Mouse (Mus musculus) heart, embryonic 11.5 days (tissue): ENCODE data around the gene B4galt3. TPM values are rescaled to one million over a fixed set of nuclear protein-coding genes. Genes with fewer than 3 reads are reported as not detected.

ENCODE experiments used
- ATAC-seq: fragments of 200-750 bp; cut with Nextera tagmentation; replicated peaks from 2 replicates; pipeline ENCODE4 v1.8.0; 2017; ENCODE audit warnings: moderate library complexity; ENCODE audit not compliant: insufficient number of reproducible peaks, low FRiP score, low TSS enrichment
- H3K27ac ChIP-seq: fragments of 300-500 bp; sonication (generic); 2 replicates; pipeline ENCODE4 v1.5.1; 2014; ENCODE audit warnings: mild to moderate bottlenecking, low read depth, low read length
- H3K27me3 ChIP-seq: fragments of 300-500 bp; sonication (generic); 2 replicates; pipeline ENCODE4 v1.6.1; 2014; ENCODE audit warnings: mild to moderate bottlenecking, low read length, mixed read lengths; ENCODE audit not compliant: control insufficient read depth, insufficient read depth
- H3K36me3 ChIP-seq: fragments of 300-500 bp; sonication (generic); 2 replicates; pipeline ENCODE4 v1.6.1; 2014; ENCODE audit warnings: mild to moderate bottlenecking, low read length, moderate library complexity, mixed read lengths; ENCODE audit not compliant: control insufficient read depth, insufficient read depth
- H3K4me1 ChIP-seq: fragments of 300-500 bp; sonication (generic); 2 replicates; pipeline ENCODE4 v1.6.1; 2014; ENCODE audit warnings: low read length; ENCODE audit not compliant: control insufficient read depth, insufficient read depth
- H3K4me2 ChIP-seq: fragments of 300-500 bp; sonication (generic); 2 replicates; pipeline ENCODE4 v1.6.1; 2014; ENCODE audit warnings: mild to moderate bottlenecking, moderate library complexity
- H3K4me3 ChIP-seq: fragments of 300-500 bp; sonication (generic); 2 replicates; pipeline ENCODE4 v1.5.1; 2014; ENCODE audit warnings: low read depth, low read length
- H3K9ac ChIP-seq: fragments of 300-500 bp; sonication (generic); 2 replicates; pipeline ENCODE4 v1.6.1; 2014; ENCODE audit warnings: mild to moderate bottlenecking, low read depth, low read length, moderate library complexity
- H3K9me3 ChIP-seq: fragments of 300-500 bp; sonication (generic); replicated peaks from 2 replicates; pipeline ENCODE4 v1.6.1; 2016; ENCODE audit warnings: low read length; ENCODE audit not compliant: control insufficient read depth
- WGBS: fragments of 180-500 bp; shearing (Covaris S2); extraction: QIAGEN DNeasy Blood & Tissue Kit; methylation state at CpG from one replicate; pipeline ENCODE4 v1.1.7; 2014; ENCODE audit not compliant: insufficient replicate concordance; 5-methylcytosine and 5-hydroxymethylcytosine counted together
- polyA plus RNA-seq: library from polyadenylated mRNA; unstranded; fragments of >200 nt; fragmentation: Nextera tagmentation; extraction: Ambion mirVana; gene quantifications from 2 replicates; pipeline ENCODE4 v1.2.1, GENCODE M21; 2014

The B4galt3 gene
- polyA plus RNA-seq, 1 experiment from 2014 or later: 49.4 TPM

DNA sequence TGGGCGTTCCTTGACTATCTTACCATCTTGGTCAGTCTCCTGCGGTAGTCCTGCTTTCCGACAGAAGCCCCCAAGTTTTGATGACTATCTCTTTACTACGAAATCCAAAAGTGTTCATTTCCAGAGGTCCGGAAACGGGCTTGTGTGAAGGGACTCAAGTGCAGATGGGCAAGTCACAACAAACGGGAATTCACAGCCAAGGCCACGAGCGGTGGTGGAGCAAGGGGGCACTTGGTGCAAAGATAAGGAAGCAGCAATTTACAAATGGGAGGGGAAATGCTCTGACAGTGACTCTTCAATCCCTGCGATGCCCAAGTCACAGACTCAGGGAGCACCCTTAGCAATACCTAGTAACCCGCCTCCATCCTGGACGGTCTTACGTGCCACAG, 22.7 kb upstream of the B4galt3 start:
- H3K27ac ChIP-seq: peak overlapping the region; percentile 92
- peak overlapping the region; percentile 81 for H3K4me2 ChIP-seq
- peak overlapping the region; percentile 84 for H3K4me3 ChIP-seq
- H3K36me3 ChIP-seq: peaks cover 6% of the 10 kb centered on the region; the same call in 1 of the 2 replicates
- H3K4me1 ChIP-seq: peaks cover 40% of the 10 kb centered on the region
- no peak for ATAC-seq
- peak overlapping the region; percentile 98 for H3K9ac ChIP-seq
- H3K27me3 ChIP-seq: 0 out of 2 replicates have a peak, but pooled peaks cover 3% of the 10 kb centered on the region
- 7% methylated on average over 13 of the region's 13 CpGs for WGBS
- H3K9me3 ChIP-seq: no peaks in the 10 kb centered on the region

DNA sequence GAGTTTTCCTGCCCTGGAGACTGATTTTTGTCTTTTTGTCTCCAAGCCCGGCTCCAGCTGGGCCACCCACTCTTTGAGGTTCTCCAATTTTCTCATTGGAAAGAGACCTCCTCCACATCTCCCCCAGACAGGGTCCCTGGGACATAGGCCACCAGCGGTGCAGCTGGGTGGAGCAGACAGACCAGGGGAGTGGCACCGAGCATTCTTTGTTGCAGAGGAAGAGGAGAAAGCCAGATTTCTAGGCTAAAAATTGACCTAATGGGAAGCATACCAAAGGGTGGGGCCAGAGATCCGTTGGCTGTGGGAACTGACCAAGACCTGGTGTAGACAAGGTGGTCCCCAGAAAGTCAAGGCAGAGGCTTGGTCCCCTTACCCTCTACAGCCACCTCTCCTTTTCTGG, 22.2 kb upstream of the B4galt3 start:
- peaks cover 41% of the 10 kb centered on the region for H3K4me1 ChIP-seq

DNA sequence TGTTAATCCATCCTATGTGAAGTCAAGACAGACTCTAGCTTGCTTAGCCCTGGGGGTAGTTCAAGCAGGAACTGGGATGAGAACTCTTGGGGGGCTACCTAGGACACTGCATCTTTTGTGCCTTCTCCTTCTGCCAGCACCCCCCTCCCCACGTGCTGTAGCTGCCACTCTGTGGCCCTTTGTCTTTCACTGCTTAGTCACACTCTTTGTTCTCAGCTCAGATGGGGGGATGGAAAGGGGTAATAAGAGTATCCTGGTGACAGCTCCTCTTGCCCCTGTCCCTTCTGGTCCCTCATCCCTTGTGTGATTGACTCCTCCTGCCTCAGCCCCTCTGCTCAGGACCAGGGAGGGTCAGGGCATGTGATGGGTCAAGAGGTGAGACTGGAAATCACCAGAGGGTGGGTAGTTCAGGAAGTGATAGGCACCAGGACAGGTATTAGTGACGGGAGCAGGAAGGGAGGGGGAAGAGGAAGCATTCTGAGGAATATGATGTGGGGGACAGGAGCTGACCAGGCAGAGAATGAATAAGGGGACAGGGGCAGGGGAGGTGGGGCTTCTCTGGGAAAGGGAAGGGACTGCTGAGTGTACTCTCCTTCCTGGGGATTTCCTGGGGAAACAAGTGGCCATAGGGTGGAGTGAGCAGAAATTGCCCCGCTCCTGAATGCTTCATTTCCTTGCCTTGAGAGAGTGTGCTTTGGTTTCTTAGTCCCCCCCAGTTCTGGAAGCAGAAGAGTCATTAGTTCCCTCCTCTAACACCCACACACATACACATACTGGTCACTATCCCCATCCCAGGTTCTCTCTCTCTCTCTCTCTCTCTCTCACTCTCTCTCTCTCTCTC, 21.5 kb upstream of the B4galt3 start:
- H3K9ac ChIP-seq: no peak overlapping the region
- peaks cover 41% of the 10 kb centered on the region for H3K4me1 ChIP-seq
- WGBS: 27% methylated on average over 3 of the region's 3 CpGs
- peaks cover 6% of the 10 kb centered on the region; the same call in 1 of the 2 replicates for H3K36me3 ChIP-seq
- H3K27ac ChIP-seq: peak overlapping the region; percentile 92; the same call in 1 of the 2 replicates
- 0 out of 2 replicates have a peak, but pooled peaks cover 3% of the 10 kb centered on the region for H3K27me3 ChIP-seq
- no peaks in the 10 kb centered on the region for H3K9me3 ChIP-seq
- peak overlapping the region; percentile 81; the same call in 1 of the 2 replicates for H3K4me2 ChIP-seq
- ATAC-seq: no peak
- H3K4me3 ChIP-seq: no peak overlapping the region

More for the DNA sequence above, 22.2 kb upstream of the B4galt3 start:
- Histone ChIP-seq H3K36me3 (peaks cover 6% of the 10 kb centered on the region; the same call in 1 of the 2 replicates), H3K4me3 (peak overlapping the region; percentile 84; the same call in 1 of the 2 replicates), H3K9ac (peak overlapping the region; percentile 98; the same call in 1 of the 2 replicates), H3K4me2 (peak overlapping the region; percentile 81), H3K27me3 (0 out of 2 replicates have a peak, but pooled peaks cover 3% of the 10 kb centered on the region), H3K9me3 (no peaks in the 10 kb centered on the region), H3K27ac (peak overlapping the region; percentile 92)
- 24% methylated on average over 4 of the region's 4 CpGs for WGBS
- no peak for ATAC-seq

DNA sequence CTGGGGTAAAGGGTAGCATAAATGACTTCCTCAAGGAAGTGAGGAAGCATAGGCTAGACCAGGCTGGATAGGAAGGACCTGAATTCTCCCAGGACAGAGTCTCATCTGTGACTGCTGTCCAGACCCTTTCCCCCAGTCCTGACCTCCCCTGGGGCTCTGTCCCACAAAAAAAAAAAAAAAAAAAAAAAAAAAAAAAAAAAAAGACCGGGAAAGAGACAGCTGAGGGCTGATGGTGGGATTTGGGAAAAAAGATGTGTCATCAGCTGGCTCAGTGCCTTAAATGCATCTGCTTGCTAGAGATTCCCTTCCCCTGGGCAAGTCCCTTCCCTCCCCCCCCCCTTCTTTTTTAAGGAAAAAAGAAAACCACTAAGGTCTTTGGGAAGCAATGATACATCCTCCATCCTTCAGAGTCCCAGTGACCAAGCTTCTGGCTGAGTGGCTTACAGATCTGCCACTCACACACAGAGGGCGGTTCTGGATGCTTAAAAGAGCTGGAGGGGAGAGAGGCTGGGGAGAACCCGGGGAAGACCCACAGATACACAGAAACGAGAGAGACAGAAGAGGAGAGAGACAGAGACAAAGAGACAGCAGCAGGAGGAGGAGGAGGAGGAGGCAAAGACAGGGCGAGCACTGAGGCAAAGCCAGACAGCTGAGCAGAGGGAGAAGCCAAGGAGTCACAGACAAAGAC, 20.1 kb upstream of the B4galt3 start, which contains the start of gene Adamts4:
Adamts4 (plus strand) TSS at position 509 of the 688 bp plus-strand sequence.
- H3K4me2 ChIP-seq: peak within 1 kb of the TSS; percentile 51
- peak within 1 kb of the TSS; percentile 92; the same call in 1 of the 2 replicates for H3K27ac ChIP-seq
- H3K36me3 ChIP-seq: peaks cover under 1% of the 10 kb centered on the region; the same call in 1 of the 2 replicates
- peak within 1 kb of the TSS; percentile 32 for H3K4me3 ChIP-seq
- 0 out of 2 replicates have a peak, but pooled peaks cover 3% of the 10 kb centered on the region for H3K27me3 ChIP-seq
- peaks cover 41% of the 10 kb centered on the region for H3K4me1 ChIP-seq
- ATAC-seq: no peak
- H3K9ac ChIP-seq: peak within 1 kb of the TSS; percentile 34; the same call in 1 of the 2 replicates
- no peaks in the 10 kb centered on the region for H3K9me3 ChIP-seq
- WGBS: 22% methylated on average over 5 of the region's 5 CpGs

- no peaks in the 10 kb centered on the region for H3K36me3 ChIP-seq
- H3K4me1 ChIP-seq: peaks cover 35% of the 10 kb centered on the region
- 0 out of 2 replicates have a peak, but pooled peaks cover 3% of the 10 kb centered on the region for H3K27me3 ChIP-seq
- 17% methylated on average over 26 of the region's 26 CpGs for WGBS
- no peaks in the 10 kb centered on the region for H3K9me3 ChIP-seq
- peak within 1 kb of the TSS; percentile 50 for H3K9ac ChIP-seq
- no peak for ATAC-seq
- H3K4me3 ChIP-seq: peak within 1 kb of the TSS; percentile 32
- H3K27ac ChIP-seq: peak within 1 kb of the TSS; percentile 15; the same call in 1 of the 2 replicates
- peak within 1 kb of the TSS; percentile 51 for H3K4me2 ChIP-seq
These were observed 19.2 kb upstream of the B4galt3 start, which contains the start of gene Ndufs2 for GRCm38 (mm10) chr1:171250680-171251593. Gene Ndufs2, minus strand, starts transcription at chr1:171251388.

DNA sequence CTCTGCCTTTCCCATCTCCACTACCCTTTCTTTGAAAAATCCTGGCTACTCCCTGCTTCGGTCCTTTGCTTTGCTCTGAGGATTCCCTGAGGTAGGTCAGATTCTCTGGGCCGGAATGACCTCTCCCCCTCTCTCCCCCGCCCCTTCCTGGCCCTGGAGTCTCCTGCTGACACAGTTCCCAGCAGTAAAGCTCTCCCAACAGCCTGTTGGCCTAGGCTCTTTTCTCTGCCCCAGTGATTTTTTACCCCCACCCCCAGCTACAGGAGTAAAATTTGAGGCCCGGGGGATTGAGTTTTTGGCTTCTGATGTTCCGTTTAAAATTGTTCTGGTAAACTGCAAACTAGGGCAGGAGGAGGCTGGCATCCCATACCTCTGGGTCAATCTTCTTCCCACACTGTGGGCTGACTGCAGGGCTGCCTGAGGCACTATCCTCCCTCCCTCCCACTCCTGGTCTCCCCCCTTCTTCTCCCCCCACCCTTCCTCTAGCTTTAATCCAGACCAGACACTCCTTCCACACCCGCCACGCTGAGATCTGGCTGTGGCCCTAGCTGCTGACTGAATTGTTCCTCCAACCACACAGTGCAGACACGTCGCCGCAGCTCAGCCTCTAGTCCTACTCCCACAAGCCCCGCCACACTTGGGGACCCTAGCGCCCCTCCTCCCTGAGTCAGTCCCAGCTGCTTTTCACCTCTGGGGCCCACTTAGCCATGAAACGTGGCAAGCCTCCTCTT, 18.4 kb upstream of the B4galt3 start:
- ATAC-seq: no peak
- peak overlapping the region; percentile 15; the same call in 1 of the 2 replicates for H3K27ac ChIP-seq
- peak overlapping the region; percentile 50 for H3K9ac ChIP-seq
- H3K36me3 ChIP-seq: no peaks in the 10 kb centered on the region
- H3K4me3 ChIP-seq: peak overlapping the region; percentile 32; the same call in 1 of the 2 replicates
- WGBS: 10% methylated on average over 13 of the region's 13 CpGs
- no peaks in the 10 kb centered on the region for H3K9me3 ChIP-seq
- 0 out of 2 replicates have a peak, but pooled peaks cover 3% of the 10 kb centered on the region for H3K27me3 ChIP-seq
- H3K4me1 ChIP-seq: peaks cover 32% of the 10 kb centered on the region
- H3K4me2 ChIP-seq: peak overlapping the region; percentile 51

- 0 out of 2 replicates have a peak, but pooled peaks cover 3% of the 10 kb centered on the region for H3K27me3 ChIP-seq
- H3K36me3 ChIP-seq: no peaks in the 10 kb centered on the region
- H3K4me3 ChIP-seq: no peak overlapping the region
- peaks cover 32% of the 10 kb centered on the region for H3K4me1 ChIP-seq
- H3K27ac ChIP-seq: no peak overlapping the region
- H3K4me2 ChIP-seq: peak overlapping the region; percentile 51
- WGBS: 50% methylated on average over 17 of the region's 17 CpGs
- ATAC-seq: no peak
- H3K9ac ChIP-seq: peak overlapping the region; percentile 50
- no peaks in the 10 kb centered on the region for H3K9me3 ChIP-seq
These were observed 17.7 kb upstream of the B4galt3 start for GRCm38 (mm10) chr1:171252415-171252814.
